ENCODE assay signal across 7 mouse cellular contexts in genomic region chr17:46384061-46384801, GRCm38 (mm10). TPM values are rescaled to one million over a fixed set of nuclear protein-coding genes. Genes with fewer than 3 reads are reported as not detected.
DNase-seq lines count a peak whose midpoint lies in the region; ATAC-seq and TF ChIP-seq lines count a peak whose summit lies in the region.

No protein-coding gene starts in this region.

- peak overlapping the region; percentile 75 for H3K4me3 ChIP-seq in ES-Bruce4 (ENCODE audit: low read depth, low read length)
- peak overlapping the region; percentile 98 for H3K4me3 ChIP-seq in embryonic facial prominence, embryonic 14.5 days (ENCODE audit: low read depth, low read length)
- peak overlapping the region; percentile 96 for H3K4me3 ChIP-seq in midbrain, embryonic 12.5 days

- no peaks in the 10 kb centered on the region for H3K9me3 ChIP-seq in ES-Bruce4 (replicated peaks; ENCODE audit: control insufficient read depth, insufficient read depth, low read length, poor library complexity, severe bottlenecking)
- H3K9me3 ChIP-seq in embryonic facial prominence, embryonic 14.5 days (ENCODE audit: control insufficient read depth, low read length): no peaks in the 10 kb centered on the region
- no peaks in the 10 kb centered on the region for H3K9me3 ChIP-seq in midbrain, embryonic 12.5 days

- under 1% methylated on average over 35 of the region's 70 CpGs for WGBS in embryonic facial prominence, embryonic 14.5 days
- under 1% methylated on average over 69 of the region's 70 CpGs for WGBS in midbrain, embryonic 12.5 days

- DNase-seq in adrenal gland, postnatal 10 days: peak; percentile 53
- peak; percentile 13 for DNase-seq in embryonic facial prominence, embryonic 14.5 days (ENCODE audit: low spot score)
- peak; percentile 38 for DNase-seq in heart, postnatal 4 days
- peak; percentile 25 for DNase-seq in left cerebral cortex, postnatal 4 days
- peak; percentile 16 to 72 for DNase-seq in spleen, postnatal 4 days (ENCODE audit: low spot score in 2 of 2)

- H3K4me2 ChIP-seq in embryonic facial prominence, embryonic 14.5 days (ENCODE audit: low read depth, low read length): peak overlapping the region; percentile 76
- peak overlapping the region; percentile 65 for H3K4me2 ChIP-seq in midbrain, embryonic 12.5 days (replicated peaks)

- H3K36me3 ChIP-seq in ES-Bruce4 (ENCODE audit: control insufficient read depth, insufficient read depth, low read length, poor library complexity, severe bottlenecking): peaks cover 3% of the 10 kb centered on the region; the same call in 1 of the 2 replicates
- H3K36me3 ChIP-seq in embryonic facial prominence, embryonic 14.5 days (ENCODE audit: control insufficient read depth, insufficient read depth, low read length): peaks cover 26% of the 10 kb centered on the region
- peaks cover 19% of the 10 kb centered on the region for H3K36me3 ChIP-seq in midbrain, embryonic 12.5 days

- no peaks in the 10 kb centered on the region for H3K4me1 ChIP-seq in ES-Bruce4 (ENCODE audit: control insufficient read depth, insufficient read depth, low read length)
- H3K4me1 ChIP-seq in embryonic facial prominence, embryonic 14.5 days (ENCODE audit: control insufficient read depth, insufficient read depth, low read length): peaks cover 13% of the 10 kb centered on the region
- H3K4me1 ChIP-seq in midbrain, embryonic 12.5 days: peaks cover 17% of the 10 kb centered on the region

- peak; percentile 5 for ATAC-seq in embryonic facial prominence, embryonic 14.5 days (ENCODE audit: low read depth)
- ATAC-seq in midbrain, embryonic 12.5 days (ENCODE audit: low FRiP score, low read depth): 0 out of 2 replicates have a peak, but pooled peaks have one; percentile 3

- TF ChIP-seq EP300 in ES-Bruce4 (IDR thresholded peaks at IDR 0.05; ENCODE audit: insufficient read depth, low read depth, low read length): no peak

- H3K27ac ChIP-seq in ES-Bruce4 (ENCODE audit: insufficient read depth, low read length): no peak overlapping the region
- peak overlapping the region; percentile 87 for H3K27ac ChIP-seq in embryonic facial prominence, embryonic 14.5 days (replicated peaks; ENCODE audit: low read depth, low read length)
- H3K27ac ChIP-seq in midbrain, embryonic 12.5 days (replicated peaks): peak overlapping the region; percentile 94

- peak overlapping the region; percentile 99 for H3K9ac ChIP-seq in ES-Bruce4 (ENCODE audit: low read depth, poor library complexity, severe bottlenecking)
- H3K9ac ChIP-seq in embryonic facial prominence, embryonic 14.5 days (ENCODE audit: low read depth, low read length): peak overlapping the region; percentile 97
- peak overlapping the region; percentile 94 for H3K9ac ChIP-seq in midbrain, embryonic 12.5 days (replicated peaks)

- H3K27me3 ChIP-seq in ES-Bruce4 (ENCODE audit: control insufficient read depth, insufficient read depth, low read length, poor library complexity, severe bottlenecking): no peaks in the 10 kb centered on the region
- H3K27me3 ChIP-seq in embryonic facial prominence, embryonic 14.5 days (replicated peaks; ENCODE audit: control insufficient read depth, insufficient read depth, low read length): no peaks in the 10 kb centered on the region
- no peaks in the 10 kb centered on the region; the same call in 1 of the 2 replicates for H3K27me3 ChIP-seq in midbrain, embryonic 12.5 days

- intact Hi-C loops in left cerebral cortex, postnatal 4 days (cut with DNase I): loop anchor here (5.0 kb wide), 1 partner anchor 117 kb away; no protein-coding TSS in a partner anchor

- no peak for TF ChIP-seq POLR2A in ES-Bruce4 (IDR thresholded peaks at IDR 0.05; ENCODE audit: insufficient read depth, low read length)

- no peak for TF ChIP-seq CTCF in ES-Bruce4 (IDR thresholded peaks at IDR 0.05; ENCODE audit: low read depth, low read length)

RNA-seq across cellular contexts. Expression of gene Zfp318, which starts 0.7 kb away (rescaled TPM):
- polyA plus RNA-seq in ES-Bruce4 (2011; ENCODE audit: insufficient read depth, insufficient read length, low read depth, missing spikeins): 55.0 and 62.7 TPM in 2 replicates
- total RNA-seq in adrenal gland, postnatal 10 days (2021): 10 to 100 TPM; 24.6 to 30.7 TPM
- polyA plus RNA-seq in embryonic facial prominence, embryonic 14.5 days (2014; fragmentation: Nextera tagmentation; extraction: Ambion mirVana): 16.1 and 16.5 TPM in 2 replicates
- total RNA-seq in heart, postnatal 4 days (2021): 10 to 100 TPM; 24.2 to 25.8 TPM
- 10 to 100 TPM; 93.1 to 96.1 TPM for total RNA-seq in left cerebral cortex, postnatal 4 days (2021)
- 17.8 and 22.9 TPM in 2 replicates for polyA plus RNA-seq in midbrain, embryonic 12.5 days (2016; fragmentation: Nextera tagmentation; extraction: Ambion mirVana)

RNA-seq across cellular contexts. Expression of gene Crip3, which starts 44.5 kb away (rescaled TPM):
- polyA plus RNA-seq in ES-Bruce4 (2011; ENCODE audit: insufficient read depth, insufficient read length, low read depth, missing spikeins): 1.3 TPM in 1 of 2 replicates, not detected in the other
- under 1 TPM; 0.39 to 1.00 TPM for total RNA-seq in adrenal gland, postnatal 10 days (2021)
- polyA plus RNA-seq in embryonic facial prominence, embryonic 14.5 days (2014; fragmentation: Nextera tagmentation; extraction: Ambion mirVana): 0.99 and 2.0 TPM in 2 replicates
- under 1 TPM; 0.36 to 0.52 TPM for total RNA-seq in heart, postnatal 4 days (2021)
- total RNA-seq in left cerebral cortex, postnatal 4 days (2021): 1 to 10 TPM; 2.6 to 4.7 TPM
- polyA plus RNA-seq in midbrain, embryonic 12.5 days (2016; fragmentation: Nextera tagmentation; extraction: Ambion mirVana): 1.4 and 1.6 TPM in 2 replicates

RNA-seq across cellular contexts. Expression of gene Slc22a7, which starts 54.0 kb away (rescaled TPM):
- polyA plus RNA-seq in ES-Bruce4 (2011; ENCODE audit: insufficient read depth, insufficient read length, low read depth, missing spikeins): 6.0 and 6.1 TPM in 2 replicates
- total RNA-seq in adrenal gland, postnatal 10 days (2021): 10 to 100 TPM in 1 of 2 experiments, 1 to 10 TPM in 1; 5.4 to 14.6 TPM
- not detected in 2 replicates for polyA plus RNA-seq in embryonic facial prominence, embryonic 14.5 days (2014; fragmentation: Nextera tagmentation; extraction: Ambion mirVana)
- not detected for total RNA-seq in heart, postnatal 4 days (2021)
- total RNA-seq in left cerebral cortex, postnatal 4 days (2021): under 1 TPM; 0.28 to 0.62 TPM
- polyA plus RNA-seq in midbrain, embryonic 12.5 days (2016; fragmentation: Nextera tagmentation; extraction: Ambion mirVana): not detected in 2 replicates

RNA-seq across cellular contexts. Expression of gene Abcc10, which starts 56.1 kb away (rescaled TPM):
- 3.9 and 4.4 TPM in 2 replicates for polyA plus RNA-seq in ES-Bruce4 (2011; ENCODE audit: insufficient read depth, insufficient read length, low read depth, missing spikeins)
- 10 to 100 TPM in 1 of 2 experiments, 1 to 10 TPM in 1; 8.2 to 14.2 TPM for total RNA-seq in adrenal gland, postnatal 10 days (2021)
- polyA plus RNA-seq in embryonic facial prominence, embryonic 14.5 days (2014; fragmentation: Nextera tagmentation; extraction: Ambion mirVana): 5.5 and 6.6 TPM in 2 replicates
- total RNA-seq in heart, postnatal 4 days (2021): 1 to 10 TPM; 5.1 to 5.8 TPM
- total RNA-seq in left cerebral cortex, postnatal 4 days (2021): 1 to 10 TPM; 9.7 to 9.9 TPM
- polyA plus RNA-seq in midbrain, embryonic 12.5 days (2016; fragmentation: Nextera tagmentation; extraction: Ambion mirVana): 10.4 and 11.1 TPM in 2 replicates
